Mouse (Mus musculus) c-Kit-positive CD71-positive TER-119-positive erythroid progenitor cells, embryonic 14.5 days (primary cell): ENCODE measurements around the gene Sh3bgrl.
A peak's percentile ranks its signal among the peaks of the same experiment; 100 is the strongest.
"Not testable (repeated sequence)": the region's sequence is repeated elsewhere in the genome, so short reads cannot be mapped to it uniquely, and the experiment has no call there.

Experiments used
- DNase-seq: peaks from one replicate; pipeline ENCODE4 v3.0.0-alpha.2; 2013; ENCODE audit warnings: low spot score

Gene Sh3bgrl

GRCm38 (mm10) chrX:109095245-109096242 is at the start of gene Sh3bgrl:
Gene Sh3bgrl, plus strand, starts transcription at chrX:109095365.
- peak; percentile 63 for DNase-seq

GRCm38 (mm10) chrX:109047773-109048172 is 47.4 kb upstream of the Sh3bgrl start:
- no peak for DNase-seq

- DNase-seq = no peak
These were observed 23.4 kb upstream of the Sh3bgrl start for GRCm38 (mm10) chrX:109071719-109072118.

GRCm38 (mm10) chrX:109075716-109076115 is 19.4 kb upstream of the Sh3bgrl start:
- no peak for DNase-seq

GRCm38 (mm10) chrX:109076355-109076754 is 18.8 kb upstream of the Sh3bgrl start:
- no peak for DNase-seq

- DNase-seq = not testable (repeated sequence)
These were observed 15.8 kb upstream of the Sh3bgrl start for GRCm38 (mm10) chrX:109079354-109079753.

- no peak for DNase-seq
These were observed 8.1 kb upstream of the Sh3bgrl start for GRCm38 (mm10) chrX:109087073-109087472.

GRCm38 (mm10) chrX:109094800-109095199 is 365 bp upstream of the Sh3bgrl start:
- DNase-seq = no peak

- DNase-seq = peak; percentile 43
These were observed 3.3 kb downstream of the Sh3bgrl start for GRCm38 (mm10) chrX:109098511-109098910.

GRCm38 (mm10) chrX:109100441-109100840 is 5.3 kb downstream of the Sh3bgrl start:
- no peak for DNase-seq

GRCm38 (mm10) chrX:109108117-109108805 is 13.1 kb downstream of the Sh3bgrl start:
- DNase-seq = no peak

- DNase-seq = no peak
These were observed 17.7 kb downstream of the Sh3bgrl start for GRCm38 (mm10) chrX:109112885-109113284.

GRCm38 (mm10) chrX:109113401-109114280 is 18.5 kb downstream of the Sh3bgrl start:
- DNase-seq = no peak

- DNase-seq = no peak
These were observed 25.0 kb downstream of the Sh3bgrl start for GRCm38 (mm10) chrX:109119829-109120826.

- DNase-seq = no peak
These were observed 26.0 kb downstream of the Sh3bgrl start for GRCm38 (mm10) chrX:109121161-109121560.

- no peak for DNase-seq
These were observed 27.5 kb downstream of the Sh3bgrl start for GRCm38 (mm10) chrX:109122670-109123069.

GRCm38 (mm10) chrX:109123762-109124161 is 28.6 kb downstream of the Sh3bgrl start:
- no peak for DNase-seq

- peak; percentile 17 for DNase-seq
These were observed 31.7 kb downstream of the Sh3bgrl start for GRCm38 (mm10) chrX:109126847-109127246.

- DNase-seq = peak; percentile 3
These were observed 32.5 kb downstream of the Sh3bgrl start for GRCm38 (mm10) chrX:109127551-109128088.

GRCm38 (mm10) chrX:109130066-109130465 is 34.9 kb downstream of the Sh3bgrl start:
- no peak for DNase-seq
